Mouse (Mus musculus) olfactory bulb, adult 2 months (tissue): ENCODE data around the gene Atp10a.

Source experiments
- CTCF ChIP-seq: fragments of 200-500 bp; IDR thresholded peaks from 2 replicates; pipeline ENCODE4 v1.5.1; 2012; ENCODE audit warnings: low read depth, mild to moderate bottlenecking, low read length, moderate library complexity; ENCODE audit not compliant: insufficient read depth
- POLR2A ChIP-seq: fragments of 200-500 bp; IDR thresholded peaks from 2 replicates; pipeline ENCODE4 v1.6.1; 2012; ENCODE audit warnings: mild to moderate bottlenecking, low read depth, low read length, moderate library complexity; ENCODE audit not compliant: insufficient read depth

DNA sequence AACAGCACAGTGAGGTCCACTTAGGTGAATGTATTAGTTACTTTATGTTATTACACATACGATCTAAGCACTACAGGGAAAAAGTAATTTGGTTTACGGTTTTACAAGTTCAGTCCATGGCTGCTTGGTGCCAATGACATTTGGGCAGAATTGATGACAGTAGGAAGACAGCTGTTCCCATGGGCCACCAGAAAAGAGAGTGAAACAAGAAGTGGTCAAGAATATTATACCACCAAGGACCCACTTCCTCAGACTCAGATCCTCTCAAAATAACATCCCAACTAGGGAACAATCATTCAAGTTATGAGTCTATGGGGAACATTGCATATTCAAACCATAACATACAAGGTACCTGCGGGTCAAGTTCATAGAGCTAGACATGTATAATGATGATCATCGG is 203.0 kb downstream of the Atp10a start:
- TF ChIP-seq CTCF (no peak), POLR2A (no peak)
